Mouse (Mus musculus) activated CD4-positive, CD25-positive, alpha-beta regulatory T cell, adult 4 months (primary cell): Measurements from ENCODE around the gene Hexim1. TPM values are rescaled to one million over a fixed set of nuclear protein-coding genes. Genes with fewer than 3 reads are reported as not detected.

Source experiments
- ATAC-seq: one replicate; pipeline ENCODE4 v1.8.0; 2017
- polyA plus RNA-seq, 2 experiments: library from polyadenylated mRNA; unstranded; fragments of 100-300 nt; shearing (Covaris generic); gene quantifications; one replicate each; pipeline ENCODE4 v1.2.1; 2017

The Hexim1 gene
- polyA plus RNA-seq, 2 experiments from 2014 or later: 3.4 TPM

- no peak for ATAC-seq
Observed at GRCm38 (mm10) chr11:103118866-103119265, 2.8 kb downstream of the Hexim1 start.

- no peak for ATAC-seq
Observed at GRCm38 (mm10) chr11:103119609-103120008, 3.6 kb downstream of the Hexim1 start.

GRCm38 (mm10) chr11:103120315-103120714 is 4.3 kb downstream of the Hexim1 start:
- no peak for ATAC-seq

GRCm38 (mm10) chr11:103131701-103132575 is 15.9 kb downstream of the Hexim1 start, which contains the start of gene Hexim2:
Hexim2 (plus strand) TSS chr11:103132429.
- no peak for ATAC-seq

- ATAC-seq: peak; percentile 91
Observed at GRCm38 (mm10) chr11:103132576-103133455, 16.8 kb downstream of the Hexim1 start.

- ATAC-seq: no peak
Observed at GRCm38 (mm10) chr11:103133456-103134185, 17.6 kb downstream of the Hexim1 start.

- no peak for ATAC-seq
Observed at GRCm38 (mm10) chr11:103134221-103134620, 18.2 kb downstream of the Hexim1 start.

- ATAC-seq: no peak
Observed at GRCm38 (mm10) chr11:103136039-103136577, 20.1 kb downstream of the Hexim1 start.

- no peak for ATAC-seq
Observed at GRCm38 (mm10) chr11:103139951-103140762, 24.1 kb downstream of the Hexim1 start.

GRCm38 (mm10) chr11:103140763-103141100 is 24.7 kb downstream of the Hexim1 start:
- ATAC-seq: no peak

GRCm38 (mm10) chr11:103141101-103141943 is 25.3 kb downstream of the Hexim1 start:
- ATAC-seq: no peak

GRCm38 (mm10) chr11:103141944-103142255 is 25.9 kb downstream of the Hexim1 start:
- ATAC-seq: no peak

GRCm38 (mm10) chr11:103142441-103143182 is 26.6 kb downstream of the Hexim1 start:
- peak; percentile 88 for ATAC-seq

GRCm38 (mm10) chr11:103144309-103145285 is 28.6 kb downstream of the Hexim1 start:
- ATAC-seq: no peak

- ATAC-seq: no peak
Observed at GRCm38 (mm10) chr11:103146386-103146785, 30.4 kb downstream of the Hexim1 start.

GRCm38 (mm10) chr11:103147766-103148165 is 31.7 kb downstream of the Hexim1 start:
- ATAC-seq: no peak

- ATAC-seq: no peak
Observed at GRCm38 (mm10) chr11:103149771-103150170, 33.7 kb downstream of the Hexim1 start.

GRCm38 (mm10) chr11:103158621-103159478 is 42.8 kb downstream of the Hexim1 start:
- ATAC-seq: peak; percentile 97
